Mouse (Mus musculus) monocyte, adult 2 months (primary cell): ENCODE results near the gene Gprin1.

Source experiments
- DNase-seq, 2 experiments: peaks; one replicate each; pipeline ENCODE4 v3.0.0; 2022; ENCODE audit warnings: low spot score in 2 of 2, low read depth in 1 of 2

Gene Gprin1

GRCm38 (mm10) chr13:54736931-54737330 lies 12.7 kb downstream of the Gprin1 start:
- no peak for DNase-seq

- DNase-seq, result no peak
Measured at GRCm38 (mm10) chr13:54726131-54726530, 23.5 kb downstream of the Gprin1 start.

- DNase-seq, result no peak
Measured at GRCm38 (mm10) chr13:54723143-54723542, 26.5 kb downstream of the Gprin1 start.

- peak in 1 of 2 experiments; percentile 12 for DNase-seq
Measured at GRCm38 (mm10) chr13:54716916-54717315, 32.8 kb downstream of the Gprin1 start.

GRCm38 (mm10) chr13:54714996-54715395 lies 34.7 kb downstream of the Gprin1 start:
- no peak for DNase-seq

GRCm38 (mm10) chr13:54714393-54714792 lies 35.3 kb downstream of the Gprin1 start:
- DNase-seq, result no peak

- no peak for DNase-seq
Measured at GRCm38 (mm10) chr13:54710866-54711265, 38.8 kb downstream of the Gprin1 start.

GRCm38 (mm10) chr13:54704890-54705289 lies 44.8 kb downstream of the Gprin1 start:
- no peak for DNase-seq

GRCm38 (mm10) chr13:54702507-54702906 lies 47.2 kb downstream of the Gprin1 start:
- DNase-seq, result no peak

- no peak for DNase-seq
Measured at GRCm38 (mm10) chr13:54701243-54701642, 48.4 kb downstream of the Gprin1 start, which contains the start of gene Cdhr2. Gene Cdhr2 (plus strand): TSS chr13:54701461.

- DNase-seq, result no peak
Measured at GRCm38 (mm10) chr13:54695479-54696230, 54.0 kb downstream of the Gprin1 start.

GRCm38 (mm10) chr13:54694348-54695060 lies 55.2 kb downstream of the Gprin1 start:
- peak in 1 of 2 experiments; percentile 85 for DNase-seq

- DNase-seq, result peak; percentile 98 to 99
Measured at GRCm38 (mm10) chr13:54693558-54694347, 55.9 kb downstream of the Gprin1 start, which contains the start of gene Rnf44. Gene Rnf44 (minus strand): TSS chr13:54693907.

- DNase-seq, result no peak
Measured at GRCm38 (mm10) chr13:54692711-54693557, 56.7 kb downstream of the Gprin1 start.

- no peak for DNase-seq
Measured at GRCm38 (mm10) chr13:54691737-54692136, 57.9 kb downstream of the Gprin1 start.

- no peak for DNase-seq
Measured at GRCm38 (mm10) chr13:54690151-54690740, 59.4 kb downstream of the Gprin1 start.

GRCm38 (mm10) chr13:54687575-54688424 lies 61.9 kb downstream of the Gprin1 start:
- DNase-seq, result peak; percentile 91 to 96

GRCm38 (mm10) chr13:54687096-54687495 lies 62.6 kb downstream of the Gprin1 start:
- DNase-seq, result peak; percentile 20 to 63
